Mouse (Mus musculus): ENCODE measurements around the gene Nus1.

DNA sequence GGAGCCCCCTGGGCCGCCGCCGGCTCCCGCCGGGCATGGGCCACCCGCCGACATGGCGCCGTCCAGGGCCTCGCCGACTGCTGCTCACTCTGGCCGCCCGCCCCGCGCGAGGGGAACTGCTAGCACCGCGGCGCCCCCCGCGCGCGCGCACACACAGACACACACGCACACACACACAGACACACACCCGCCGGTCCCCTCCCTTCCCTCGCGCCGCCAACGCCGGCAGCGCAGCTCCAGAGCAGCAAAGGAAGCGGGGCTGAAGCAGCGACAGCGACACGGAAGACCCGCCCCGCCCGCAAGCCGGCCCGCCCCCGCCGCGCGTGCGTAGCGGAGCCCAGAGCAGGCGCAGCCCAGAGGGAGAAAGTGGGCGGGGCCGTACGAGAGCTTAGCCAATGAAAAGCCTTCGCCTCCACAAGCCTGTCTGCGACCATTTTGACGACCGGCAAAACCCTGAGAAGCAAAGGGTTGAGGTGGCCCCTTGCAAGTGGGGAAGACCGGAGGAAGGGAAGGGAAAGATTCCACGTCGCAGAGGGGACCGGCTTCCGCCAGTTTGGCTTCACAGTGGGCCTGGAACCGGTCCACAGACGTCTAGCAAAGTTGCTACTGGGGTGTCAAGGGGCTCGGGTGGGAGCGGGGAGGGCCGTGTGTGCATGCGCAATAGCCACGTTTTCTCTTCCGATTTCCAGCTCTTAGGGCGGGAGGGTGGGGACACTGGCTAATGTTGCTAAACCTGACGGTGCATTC lies 35.3 kb upstream of the Nus1 start, which contains the start of gene Gopc:
- TF ChIP-seq CTCF (IDR thresholded peaks at IDR 0.05; ENCODE audit: low read depth, low read length) (no peak), POLR2A (IDR thresholded peaks at IDR 0.05; ENCODE audit: borderline replicate concordance, low read depth, low read length) (no peak)

Data from bone marrow macrophage, adult 2 months (primary cell).